Mouse (Mus musculus) ovary, adult 18-20 months (tissue): ENCODE data around the gene Vmn1r43.
"Not testable (repeated sequence)": the region's sequence is repeated elsewhere in the genome, so short reads cannot be mapped to it uniquely, and the experiment has no call there.

Experiments used
- DNase-seq: peaks from one replicate; pipeline ENCODE4 v3.0.0; 2022; ENCODE audit warnings: low spot score, mixed read lengths

Vmn1r43 gene

DNA sequence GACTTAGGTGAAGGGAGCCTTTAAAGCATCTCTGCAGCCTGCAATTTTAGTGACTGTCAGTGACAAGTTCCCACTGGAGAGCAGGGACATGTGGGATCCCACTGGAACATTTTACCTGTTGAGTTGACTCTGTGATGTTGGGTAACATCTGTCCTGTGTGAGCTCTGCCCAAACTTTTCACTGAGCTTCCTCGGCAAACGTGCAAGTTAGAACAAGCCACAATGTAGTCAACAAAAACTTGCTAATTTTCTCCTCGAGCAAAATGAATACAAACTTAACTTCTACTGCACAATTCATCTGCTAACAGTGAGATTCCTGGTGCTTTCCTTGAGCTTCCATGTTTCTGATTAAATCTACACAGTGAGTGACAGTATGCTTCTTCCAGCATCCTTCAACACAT lies at the start of gene Vmn1r43, which contains the start of gene Vmn1r42:
Vmn1r43 (minus strand) TSS at position 101 of the 400 bp plus-strand sequence.
Vmn1r42 (minus strand) TSS at position 101 of the 400 bp plus-strand sequence.
- not testable (repeated sequence) for DNase-seq

DNA sequence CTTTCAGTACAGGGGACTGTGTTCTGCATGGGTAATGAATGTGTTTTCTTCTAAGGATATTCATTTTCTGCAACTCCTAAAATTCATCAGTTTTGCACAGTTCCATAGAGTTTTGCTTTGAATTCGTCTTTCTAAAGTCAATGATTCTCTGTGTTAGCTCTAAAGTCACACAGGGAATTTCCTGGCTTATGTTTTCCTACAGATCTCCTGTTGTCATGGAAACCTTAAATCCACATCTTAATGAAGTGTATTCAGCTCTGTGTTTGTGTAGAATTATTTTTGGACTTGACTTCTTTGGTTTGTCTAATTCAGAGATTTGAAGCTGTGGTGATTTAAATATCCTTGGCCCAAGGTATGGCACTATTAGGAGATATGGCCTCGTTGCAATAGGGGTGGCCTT lies 7.6 kb upstream of the Vmn1r43 start:
- no peak for DNase-seq

DNA sequence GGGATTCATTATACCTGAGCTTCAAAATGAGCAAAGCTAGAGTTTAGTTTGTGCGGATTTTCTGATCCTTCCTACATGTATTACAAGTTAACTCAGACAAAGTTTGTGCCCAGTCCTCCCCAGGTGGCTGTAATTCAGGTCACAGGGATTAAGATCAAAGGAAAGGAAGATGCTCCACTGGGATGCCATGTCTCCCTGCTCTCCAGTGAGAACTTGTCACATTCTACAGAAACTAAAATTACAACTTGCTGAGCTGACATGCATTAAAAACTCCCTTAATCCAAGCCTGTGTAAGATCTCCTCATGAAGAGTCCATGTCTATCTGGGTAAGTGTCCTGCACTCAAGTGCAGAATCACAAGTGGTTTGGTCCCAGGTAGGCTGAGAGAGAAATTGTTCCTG lies 7.1 kb upstream of the Vmn1r43 start, which contains the start of gene Vmn1r44:
Vmn1r44 (plus strand) TSS at position 301 of the 400 bp plus-strand sequence.
- no peak for DNase-seq

DNA sequence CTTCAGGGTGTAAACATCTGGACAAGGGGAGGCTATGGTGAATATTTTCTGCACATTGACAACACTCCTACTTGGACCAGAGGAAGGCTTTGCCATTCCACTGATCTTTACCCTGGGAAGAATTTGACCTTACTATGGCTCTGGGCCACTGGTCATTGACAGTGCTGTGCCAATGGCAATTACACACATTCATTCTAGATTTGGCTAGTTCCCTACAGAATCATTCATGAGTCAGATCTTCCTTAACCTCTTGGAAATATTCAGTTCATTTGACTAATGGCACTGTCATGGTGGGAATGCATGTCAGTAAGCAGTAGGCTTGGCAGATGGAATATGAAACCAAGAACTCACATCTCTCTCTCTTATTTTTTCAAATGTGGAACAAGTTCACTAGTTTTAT lies 4.7 kb upstream of the Vmn1r43 start:
- no peak for DNase-seq

DNA sequence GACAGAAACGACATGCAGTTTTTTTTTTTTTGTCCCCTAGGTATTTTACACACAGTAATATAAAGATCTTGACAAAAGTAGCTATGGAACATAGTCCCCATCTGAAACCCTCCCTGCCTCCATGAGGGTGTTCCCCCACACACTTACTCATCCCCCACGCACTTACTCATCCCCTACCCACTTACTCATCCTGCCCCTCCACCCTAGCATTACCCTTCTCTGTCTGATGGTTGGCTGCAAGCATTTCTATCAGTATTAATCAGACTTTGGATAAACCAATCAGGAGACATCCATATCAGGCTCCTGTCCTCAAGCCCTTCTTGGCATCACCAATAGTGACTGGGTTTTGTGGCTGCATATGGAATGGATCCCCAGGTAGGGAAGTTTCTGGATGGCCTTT lies 750 bp upstream of the Vmn1r43 start:
- no peak for DNase-seq

DNA sequence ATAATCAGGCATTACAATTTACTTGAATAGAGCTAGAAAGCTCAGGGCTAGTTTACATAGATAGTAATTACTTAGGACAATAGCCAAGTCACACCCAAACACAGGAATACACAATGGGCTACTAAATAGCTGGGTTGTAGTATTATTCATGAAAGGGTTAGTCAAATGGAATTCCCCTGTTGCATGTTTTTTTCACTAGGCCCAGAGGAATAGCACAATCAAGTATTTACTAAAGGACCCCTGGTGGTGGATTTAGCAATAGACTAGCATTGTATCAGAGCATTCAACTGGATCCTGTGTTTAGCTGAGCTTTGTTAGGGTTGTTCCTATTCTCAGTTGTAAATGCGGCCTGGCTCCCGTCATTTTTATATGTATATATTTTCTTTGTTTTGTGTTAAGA lies 8.2 kb downstream of the Vmn1r43 start:
- DNase-seq, result no peak

DNA sequence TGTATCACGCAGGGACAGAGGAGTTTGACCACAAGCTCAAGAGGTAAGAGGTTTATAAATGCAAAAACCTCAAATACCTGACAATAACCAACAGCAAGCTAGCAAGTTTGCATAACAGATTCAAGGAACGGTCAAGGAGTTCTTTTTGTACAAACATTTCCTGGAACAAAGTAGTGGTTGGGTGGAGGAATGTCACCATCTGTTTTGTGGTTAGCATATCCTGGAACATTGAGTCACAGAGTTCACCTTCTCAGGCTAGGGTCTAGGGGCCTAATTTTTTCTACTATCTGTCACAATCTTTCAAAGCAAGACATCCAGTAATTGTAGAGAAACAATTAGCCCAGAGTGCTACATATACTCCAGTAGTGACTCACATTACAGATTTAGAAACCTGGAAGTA lies 8.9 kb downstream of the Vmn1r43 start:
- no peak for DNase-seq

DNA sequence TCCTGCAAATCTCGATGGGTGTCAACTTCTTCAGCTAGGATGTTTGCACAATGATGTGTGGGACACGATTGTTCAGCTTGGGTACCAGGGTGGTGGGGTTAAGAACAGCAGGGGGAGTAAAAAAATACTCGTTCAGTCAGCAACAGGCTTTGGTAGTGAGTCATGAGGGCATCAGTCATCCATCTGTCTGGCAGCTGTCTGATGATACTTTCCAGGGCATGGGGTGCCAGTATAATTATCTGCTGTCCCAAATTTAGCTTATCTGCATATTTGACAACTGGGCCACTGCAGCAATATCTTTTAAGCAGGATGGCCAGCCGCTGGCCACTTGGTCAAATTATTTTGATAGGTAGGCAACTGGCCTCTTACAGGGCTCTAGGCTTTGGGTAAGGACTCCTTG lies 12.4 kb downstream of the Vmn1r43 start:
- no peak for DNase-seq

DNA sequence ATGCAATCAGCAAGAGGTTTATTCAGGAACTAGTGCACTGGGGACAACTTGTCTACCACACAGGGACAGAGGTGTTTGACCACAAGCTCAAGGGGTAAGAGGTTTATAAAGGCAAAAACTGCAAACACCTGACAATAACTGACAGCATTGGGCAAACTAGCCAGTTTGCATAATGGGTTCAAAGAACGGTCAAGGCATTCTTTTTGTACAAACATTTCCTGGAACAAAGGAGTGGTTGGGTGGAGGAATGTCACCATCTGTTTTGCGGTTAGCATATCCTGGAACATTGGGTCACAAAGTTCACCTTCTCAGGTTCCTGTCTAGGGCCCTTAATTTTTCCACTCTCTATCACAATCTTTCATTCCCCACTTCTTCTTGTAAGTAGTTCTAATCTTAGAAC lies 16.4 kb downstream of the Vmn1r43 start:
- DNase-seq, result no peak

DNA sequence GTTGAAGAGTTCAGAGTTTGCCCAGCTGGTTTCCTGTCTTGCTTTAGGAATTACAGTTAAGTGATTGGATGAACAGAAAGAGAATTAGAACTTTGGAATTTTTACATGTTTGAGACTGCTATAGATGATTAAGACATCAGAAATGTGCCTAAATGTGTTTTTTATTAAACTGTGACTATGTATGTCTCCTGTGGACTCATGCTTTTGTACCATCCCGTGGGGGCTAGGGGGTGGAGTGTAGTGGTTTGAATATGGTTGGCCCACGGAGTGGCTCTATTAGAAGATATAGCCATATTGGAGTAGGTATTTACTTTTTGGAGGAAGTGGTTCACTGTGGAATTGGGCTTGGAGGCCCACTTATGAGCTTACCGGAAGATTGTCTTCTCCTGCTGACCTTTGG lies 18.7 kb downstream of the Vmn1r43 start:
- no peak for DNase-seq
